ENCODE assay signal across 25 mouse cellular contexts in the genomic region with DNA sequence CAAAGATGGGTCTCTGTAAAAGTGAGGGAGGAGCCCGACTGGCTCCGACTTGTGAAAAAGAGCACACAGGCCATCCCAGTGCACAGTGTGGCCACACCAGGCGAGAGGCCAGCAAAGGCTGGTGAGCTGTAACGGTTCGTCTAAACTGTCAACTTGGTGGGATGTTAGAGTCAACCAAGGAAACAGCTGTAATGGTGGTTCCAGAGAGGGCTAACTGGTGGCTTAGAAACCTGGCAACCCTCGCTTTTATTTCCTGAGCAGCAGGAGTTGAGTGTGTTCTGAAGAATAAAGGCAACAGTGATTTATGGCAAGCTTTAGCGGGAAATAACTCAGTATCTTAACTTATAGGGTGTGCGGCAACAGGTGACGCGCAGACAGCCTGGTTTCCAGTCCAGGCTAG.
"Had no signal": no experiment of that assay in that cellular context is flagged by ENCODE, and none has a peak within 500 bp of the region (broad histone marks: within the 10 kb centered on the region; RNA-seq: fewer than 3 reads in every experiment).

No protein-coding gene starts in this region.

- H3K9me3 ChIP-seq: limb, embryonic 10.5 days; limb, embryonic 12.5 days; limb, embryonic 13.5 days; limb, embryonic 15.5 days; liver, embryonic 12.5 days; liver, embryonic 13.5 days; liver, embryonic 15.5 days; megakaryocyte, embryonic 14.5 days; midbrain, embryonic 10.5 days; midbrain, embryonic 12.5 days; midbrain, embryonic 13.5 days; midbrain, embryonic 15.5 days; neural tube, embryonic 12.5 days had no signal

- H3K4me1 ChIP-seq: limb, embryonic 10.5 days; limb, embryonic 12.5 days; liver, embryonic 12.5 days; liver, embryonic 13.5 days; liver, embryonic 15.5 days; megakaryocyte, embryonic 14.5 days; midbrain, embryonic 12.5 days; neural tube, embryonic 12.5 days had no signal

- H3K9ac ChIP-seq: limb, embryonic 12.5 days; limb, embryonic 13.5 days; limb, embryonic 15.5 days; liver, embryonic 12.5 days; liver, embryonic 13.5 days; liver, embryonic 14.5 days; liver, embryonic 15.5 days; liver, postnatal 0 days; lung, embryonic 14.5 days; midbrain, embryonic 12.5 days; midbrain, embryonic 15.5 days; neural tube, embryonic 12.5 days had no signal

- DNase-seq: left cerebral cortex, postnatal 4 days; liver; liver, embryonic 13.5 days; liver, postnatal 0 days; lung, embryonic 14.5 days; midbrain, embryonic 14.5 days had no signal

- H3K27me3 ChIP-seq: limb, embryonic 12.5 days; limb, embryonic 13.5 days; limb, embryonic 15.5 days; liver, embryonic 12.5 days; liver, embryonic 13.5 days; liver, embryonic 15.5 days; megakaryocyte, embryonic 14.5 days; midbrain, embryonic 12.5 days; midbrain, embryonic 13.5 days; midbrain, embryonic 15.5 days; neural tube, embryonic 12.5 days had no signal

- ATAC-seq: liver, embryonic 12.5 days; liver, postnatal 0 days; midbrain, embryonic 13.5 days; midbrain, embryonic 15.5 days; midbrain, embryonic 16.5 days had no signal

- H3K4me2 ChIP-seq: limb, embryonic 12.5 days; limb, embryonic 13.5 days; limb, embryonic 15.5 days; liver, embryonic 11.5 days; liver, embryonic 12.5 days; liver, embryonic 13.5 days; liver, embryonic 15.5 days; lung, embryonic 14.5 days; midbrain, embryonic 11.5 days; midbrain, embryonic 12.5 days; midbrain, embryonic 13.5 days; midbrain, embryonic 15.5 days; neural tube, embryonic 12.5 days had no signal

- H3K27ac ChIP-seq: left cerebral cortex, adult 2 months; limb, embryonic 10.5 days; limb, embryonic 12.5 days; limb, embryonic 13.5 days; limb, embryonic 15.5 days; liver, embryonic 12.5 days; liver, embryonic 13.5 days; liver, embryonic 14.5 days; liver, embryonic 15.5 days; macrophage; midbrain, embryonic 10.5 days; midbrain, embryonic 12.5 days; midbrain, embryonic 13.5 days; midbrain, embryonic 15.5 days; neural tube, embryonic 12.5 days had no signal

- H3K4me3 ChIP-seq: left cerebral cortex, adult 2 months; limb, embryonic 10.5 days; limb, embryonic 12.5 days; limb, embryonic 13.5 days; limb, embryonic 15.5 days; liver, embryonic 12.5 days; liver, embryonic 13.5 days; liver, embryonic 15.5 days; megakaryocyte, embryonic 14.5 days; midbrain, embryonic 10.5 days; midbrain, embryonic 12.5 days; midbrain, embryonic 13.5 days; midbrain, embryonic 15.5 days; myocyte; neural tube, embryonic 12.5 days had no signal
